Mouse (Mus musculus) activated CD4-positive, CD25-positive, alpha-beta regulatory T cell, adult 9 weeks (primary cell): ENCODE data around the gene Spata48. TPM values are rescaled to one million over a fixed set of nuclear protein-coding genes. Genes with fewer than 3 reads are reported as not detected.

ENCODE experiments used
- polyA plus RNA-seq: library from polyadenylated mRNA; unstranded; fragments of 100-300 nt; shearing (Covaris generic); gene quantifications from one replicate; pipeline ENCODE4 v1.2.1, GENCODE M21; 2017

The Spata48 gene
- polyA plus RNA-seq = not detected

GRCm38 (mm10) chr11:11461635-11462560 is at the start of gene Spata48, which contains the start of gene Zpbp:
Spata48 (plus strand) TSS chr11:11462094.
Zpbp (minus strand) TSS chr11:11462408.

Other genes with a start within 250 kb of the Spata48 start
- gene Zpbp, start 314 bp downstream of the Spata48 start, polyA plus RNA-seq = 0.32 TPM
- not detected for gene 4930512M02Rik, start 165.7 kb downstream of the Spata48 start, polyA plus RNA-seq
- gene Ikzf1, start 222.9 kb downstream of the Spata48 start, polyA plus RNA-seq = 64.9 TPM